Mouse (Mus musculus) lung, postnatal 36 days (tissue): ENCODE measurements around the gene Col9a1.

Experiments used
- DNase-seq: peaks from one replicate; pipeline ENCODE4 v3.0.0; 2022; ENCODE audit warnings: mixed read lengths

Col9a1 gene

DNA sequence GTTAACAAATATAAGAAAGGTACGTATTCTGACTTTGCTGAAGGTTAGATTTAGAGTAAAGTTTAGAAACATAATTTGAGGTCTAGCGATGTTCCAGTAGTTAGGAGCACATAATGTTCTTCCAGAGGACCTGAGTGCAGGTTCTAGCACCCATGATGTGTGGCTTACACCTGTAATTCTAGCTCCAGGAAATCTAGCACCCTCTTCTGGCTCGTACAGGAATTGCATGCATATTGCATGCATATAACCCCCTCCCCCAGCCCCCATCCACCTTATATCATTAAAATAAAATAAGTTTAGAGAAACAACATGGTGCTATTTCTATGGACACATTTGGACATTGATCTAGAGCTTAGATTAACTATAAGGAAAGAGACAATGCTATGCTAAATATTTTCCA is 123.3 kb downstream of the Col9a1 start:
- no peak for DNase-seq
